Mouse (Mus musculus) cerebellum, postnatal 36 days (tissue): Measurements from ENCODE around the gene Gm20479.

Experiments
- DNase-seq, 2 experiments: peaks; one replicate each; pipeline ENCODE4 v3.0.0; 2021 to 2022; ENCODE audit warnings: mixed read lengths in 2 of 2

Gene Gm20479

GRCm38 (mm10) chr7:27356861-27357594 lies at the start of gene Gm20479:
Gene Gm20479 (minus strand): TSS chr7:27357419.
- DNase-seq, result no peak

- no peak for DNase-seq
Measured at GRCm38 (mm10) chr7:27406481-27406880, 49.3 kb upstream of the Gm20479 start.

- DNase-seq, result peak in 1 of 2 experiments; percentile 20
Measured at GRCm38 (mm10) chr7:27404203-27404942, 47.2 kb upstream of the Gm20479 start.

GRCm38 (mm10) chr7:27402675-27403074 lies 45.5 kb upstream of the Gm20479 start:
- DNase-seq, result peak; percentile 88

GRCm38 (mm10) chr7:27400545-27400944 lies 43.3 kb upstream of the Gm20479 start:
- DNase-seq, result no peak

- peak in 1 of 2 experiments; percentile 62 for DNase-seq
Measured at GRCm38 (mm10) chr7:27397048-27397949, 40.1 kb upstream of the Gm20479 start.

- peak; percentile 68 to 76 for DNase-seq
Measured at GRCm38 (mm10) chr7:27396184-27397047, 39.2 kb upstream of the Gm20479 start.

GRCm38 (mm10) chr7:27395521-27396183 lies 38.4 kb upstream of the Gm20479 start:
- peak; percentile 45 to 55 for DNase-seq

GRCm38 (mm10) chr7:27391416-27391815 lies 34.2 kb upstream of the Gm20479 start:
- DNase-seq, result peak; percentile 47 to 57

GRCm38 (mm10) chr7:27389213-27389612 lies 32.0 kb upstream of the Gm20479 start:
- DNase-seq, result no peak

GRCm38 (mm10) chr7:27384731-27385130 lies 27.5 kb upstream of the Gm20479 start:
- DNase-seq, result peak; percentile 47 to 60

GRCm38 (mm10) chr7:27384134-27384533 lies 26.9 kb upstream of the Gm20479 start:
- peak; percentile 64 to 71 for DNase-seq

- no peak for DNase-seq
Measured at GRCm38 (mm10) chr7:27383233-27383632, 26.0 kb upstream of the Gm20479 start.

GRCm38 (mm10) chr7:27381560-27381959 lies 24.3 kb upstream of the Gm20479 start:
- DNase-seq, result no peak

- DNase-seq, result no peak
Measured at GRCm38 (mm10) chr7:27381009-27381408, 23.8 kb upstream of the Gm20479 start.

GRCm38 (mm10) chr7:27379836-27380235 lies 22.6 kb upstream of the Gm20479 start:
- DNase-seq, result no peak

- DNase-seq, result peak; percentile 59 to 61
Measured at GRCm38 (mm10) chr7:27378431-27378830, 21.2 kb upstream of the Gm20479 start.

GRCm38 (mm10) chr7:27375274-27375673 lies 18.1 kb upstream of the Gm20479 start:
- no peak for DNase-seq

GRCm38 (mm10) chr7:27371715-27372462 lies 14.7 kb upstream of the Gm20479 start:
- DNase-seq, result no peak

- no peak for DNase-seq
Measured at GRCm38 (mm10) chr7:27369111-27369510, 11.9 kb upstream of the Gm20479 start.

GRCm38 (mm10) chr7:27367976-27368375 lies 10.8 kb upstream of the Gm20479 start:
- DNase-seq, result no peak
